Mouse (Mus musculus): ENCODE results near the gene Sertad2.

GRCm38 (mm10) chr11:20555651-20556050 lies 12.6 kb downstream of the Sertad2 start:
- no peak for TF ChIP-seq GATA1 (IDR thresholded peaks at IDR 0.05; ENCODE audit: borderline replicate concordance, low read length)
- no peak for TF ChIP-seq FLI1 (IDR thresholded peaks at IDR 0.05; ENCODE audit: low read length)

All from megakaryocyte, embryonic 14.5 days (primary cell).